9 mouse cellular contexts compared by ENCODE assay signal in genomic region chr2:73003049-73003448, GRCm38 (mm10). TPM values are rescaled to one million over a fixed set of nuclear protein-coding genes. Genes with fewer than 3 reads are reported as not detected.
DNase-seq lines count a peak whose midpoint lies in the region; ATAC-seq and TF ChIP-seq lines count a peak whose summit lies in the region.
"Had no signal": no experiment of that assay in that cellular context is flagged by ENCODE, and none has a peak within 500 bp of the region (broad histone marks: within the 10 kb centered on the region; RNA-seq: fewer than 3 reads in every experiment).

No protein-coding gene starts in this region.

- ATAC-seq in G1E (ENCODE audit: extremely low read depth, insufficient number of reproducible peaks, low FRiP score, poor library complexity, severe bottlenecking): 0 out of 2 replicates have a peak, but pooled peaks have one; percentile 18
- ATAC-seq in intestine, embryonic 16.5 days: no peak

- DNase-seq in adrenal gland, adult (ENCODE audit: inconsistent age in 2 of 2, low spot score in 1 of 2): peak; percentile 39 to 54
- no peak for DNase-seq in adrenal gland, adult 18-20 months (ENCODE audit: low spot score in 2 of 2)
- peak; percentile 48 for DNase-seq in G1E (ENCODE audit: low spot score)
- peak; percentile 44 to 58 for DNase-seq in gastrocnemius, postnatal 36 days
- DNase-seq in lung, postnatal 4 days: peak; percentile 66 to 73
- DNase-seq in thymus, postnatal 10 days (ENCODE audit: low spot score in 2 of 2): peak; percentile 73 to 79
- DNase-seq in frontal cortex, postnatal 14 days (ENCODE audit: low spot score in 2 of 2): no peak

- peaks cover 55% of the 10 kb centered on the region for H3K4me1 ChIP-seq in G1E (ENCODE audit: insufficient read depth, low read depth, low read length)
- H3K4me1 ChIP-seq in intestine, embryonic 16.5 days (ENCODE audit: control insufficient read depth, insufficient read depth, low read length): peaks cover 20% of the 10 kb centered on the region

- H3K27me3 ChIP-seq in G1E (ENCODE audit: insufficient read depth, low read length): peaks cover 2% of the 10 kb centered on the region; the same call in 1 of the 2 replicates
- no peaks in the 10 kb centered on the region for H3K27me3 ChIP-seq in intestine, embryonic 16.5 days (replicated peaks; ENCODE audit: control insufficient read depth, insufficient read depth, low read length)

- H3K4me3 ChIP-seq in G1E (ENCODE audit: low read depth, low read length): no peak overlapping the region; the same call in 1 of the 2 replicates
- H3K4me3 ChIP-seq in intestine, embryonic 16.5 days (ENCODE audit: low read length): no peak overlapping the region

- no peak for TF ChIP-seq CTCF in G1E (IDR thresholded peaks at IDR 0.05; ENCODE audit: low read depth, low read length)

- H3K27ac ChIP-seq in intestine, embryonic 16.5 days (ENCODE audit: low read length): peak overlapping the region; percentile 86

- no peaks in the 10 kb centered on the region for H3K36me3 ChIP-seq in G1E (replicated peaks)
- no peaks in the 10 kb centered on the region for H3K36me3 ChIP-seq in intestine, embryonic 16.5 days (ENCODE audit: control insufficient read depth, insufficient read depth, low read length)

- no peaks in the 10 kb centered on the region for H3K9me3 ChIP-seq in G1E (replicated peaks)
- no peaks in the 10 kb centered on the region for H3K9me3 ChIP-seq in intestine, embryonic 16.5 days (ENCODE audit: control insufficient read depth, low read length)

- H3K4me2 ChIP-seq in intestine, embryonic 16.5 days (ENCODE audit: low read depth, low read length): peak overlapping the region; percentile 27; the same call in 1 of the 2 replicates

- peak overlapping the region; percentile 56; the same call in 1 of the 2 replicates for H3K9ac ChIP-seq in intestine, embryonic 16.5 days (ENCODE audit: low read depth, low read length)

- intact Hi-C loops in gastrocnemius, postnatal 36 days (cut with DNase I): no loop called here

- WGBS in intestine, embryonic 16.5 days: 46% methylated on average over 12 of the region's 12 CpGs

RNA-seq across cellular contexts. Expression of gene Gm11084, which starts 16.5 kb away (rescaled TPM):
- not detected for total RNA-seq in adrenal gland, adult 18-20 months (2021)
- total RNA-seq in G1E (2014; fragmentation: Nextera tagmentation) (not detected in 2 replicates), G1E (2017) (not detected in 2 replicates)
- not detected in 2 replicates for polyA plus RNA-seq in G1E (2012)
- not detected for total RNA-seq in gastrocnemius, postnatal 36 days (2021)
- polyA plus RNA-seq in intestine, embryonic 16.5 days (2015; fragmentation: Nextera tagmentation; extraction: Ambion mirVana): not detected in 2 replicates
- polyA plus RNA-seq: C2C12 had no signal

RNA-seq across cellular contexts. Expression of gene Sp3, which starts 22.8 kb away (rescaled TPM):
- 10 to 100 TPM; 48.2 to 57.3 TPM for total RNA-seq in adrenal gland, adult 18-20 months (2021)
- total RNA-seq in G1E (2014; fragmentation: Nextera tagmentation) (130 and 136 TPM in 2 replicates), G1E (2017) (129 and 143 TPM in 2 replicates)
- 10.9 and 13.4 TPM in 2 replicates for polyA plus RNA-seq in G1E (2012)
- 10 to 100 TPM; 19.7 to 21.1 TPM for total RNA-seq in gastrocnemius, postnatal 36 days (2021)
- 33.3 and 35.0 TPM in 2 replicates for polyA plus RNA-seq in intestine, embryonic 16.5 days (2015; fragmentation: Nextera tagmentation; extraction: Ambion mirVana)

Comparison
In these comparisons a context has a peak if more than half of its experiments do, and no peak if none do; other contexts are left out.
1. DNase-seq: peak in adrenal gland, adult (2 of 2), G1E (single experiment), gastrocnemius, postnatal 36 days (2 of 2), lung, postnatal 4 days (2 of 2) and thymus, postnatal 10 days (2 of 2); none in adrenal gland, adult 18-20 months (0 of 2) and frontal cortex, postnatal 14 days (0 of 2).